Mouse (Mus musculus) forebrain, embryonic 16.5 days (tissue): ENCODE measurements around the gene Cblb. TPM values are rescaled to one million over a fixed set of nuclear protein-coding genes. Genes with fewer than 3 reads are reported as not detected.

ENCODE experiments used
- ATAC-seq: fragments of 200-750 bp; cut with Nextera tagmentation; 2 replicates; pipeline ENCODE4 v1.8.0; 2017; ENCODE audit warnings: mild to moderate bottlenecking, moderate library complexity
- H3K27ac ChIP-seq: fragments of 300-500 bp; sonication (generic); 2 replicates; pipeline ENCODE4 v1.5.1; 2014; ENCODE audit warnings: low read length, control low read depth
- H3K27me3 ChIP-seq: fragments of 300-500 bp; sonication (generic); replicated peaks from 2 replicates; pipeline ENCODE4 v1.6.1; 2014; ENCODE audit warnings: low read length; ENCODE audit not compliant: control insufficient read depth, insufficient read depth
- H3K36me3 ChIP-seq: fragments of 300-500 bp; sonication (generic); 2 replicates; pipeline ENCODE4 v1.6.1; 2014; ENCODE audit not compliant: control insufficient read depth, insufficient read depth
- H3K4me1 ChIP-seq: fragments of 300-500 bp; sonication (generic); replicated peaks from 2 replicates; pipeline ENCODE4 v1.6.1; 2014; ENCODE audit warnings: low read length; ENCODE audit not compliant: control insufficient read depth, insufficient read depth
- H3K4me2 ChIP-seq: fragments of 300-500 bp; sonication (generic); 2 replicates; pipeline ENCODE4 v1.6.1; 2014; ENCODE audit warnings: mild to moderate bottlenecking, low read length, control low read depth
- H3K4me3 ChIP-seq: fragments of 300-500 bp; sonication (generic); replicated peaks from 2 replicates; pipeline ENCODE4 v1.5.1; 2014; ENCODE audit warnings: mild to moderate bottlenecking, low read length, control low read depth
- H3K9ac ChIP-seq: fragments of 300-500 bp; sonication (generic); replicated peaks from 2 replicates; pipeline ENCODE4 v1.6.1; 2014; ENCODE audit warnings: low read depth, low read length, control low read depth
- H3K9me3 ChIP-seq: fragments of 300-500 bp; sonication (generic); 2 replicates; pipeline ENCODE4 v1.6.1; 2016; ENCODE audit warnings: low read length; ENCODE audit not compliant: control insufficient read depth
- WGBS: fragments of 180-500 bp; shearing (Covaris S2); extraction: QIAGEN DNeasy Blood & Tissue Kit; methylation state at CpG from one replicate; pipeline ENCODE4 v1.1.7; 2014; 5-methylcytosine and 5-hydroxymethylcytosine counted together
- polyA plus RNA-seq: library from polyadenylated mRNA; unstranded; fragments of >200 nt; fragmentation: Nextera tagmentation; extraction: Ambion mirVana; gene quantifications from 2 replicates; pipeline ENCODE4 v1.2.1, GENCODE M21; 2015

The Cblb gene
- polyA plus RNA-seq, 1 experiment from 2014 or later, result 21.3 TPM

GRCm38 (mm10) chr16:52186731-52187130 is 155.7 kb downstream of the Cblb start:
- Histone ChIP-seq H3K36me3 (no peaks in the 10 kb centered on the region; the same call in none of the 2 replicates), H3K4me3 (no peak overlapping the region), H3K4me2 (no peak overlapping the region), H3K9me3 (no peaks in the 10 kb centered on the region), H3K4me1 (no peaks in the 10 kb centered on the region), H3K9ac (no peak overlapping the region), H3K27ac (no peak overlapping the region), H3K27me3 (no peaks in the 10 kb centered on the region)
- ATAC-seq, result no peak
- WGBS, result 61% methylated on average over 10 of the region's 10 CpGs

- Histone ChIP-seq H3K27ac (no peak overlapping the region), H3K27me3 (no peaks in the 10 kb centered on the region), H3K4me3 (no peak overlapping the region), H3K9me3 (no peaks in the 10 kb centered on the region), H3K36me3 (peaks cover under 1% of the 10 kb centered on the region), H3K4me1 (no peaks in the 10 kb centered on the region), H3K4me2 (no peak overlapping the region), H3K9ac (no peak overlapping the region)
- peak; percentile 65 for ATAC-seq
- WGBS, result 76% methylated on average over 1 of the region's 2 CpGs
Observed at GRCm38 (mm10) chr16:52189103-52189502, 158.1 kb downstream of the Cblb start.

GRCm38 (mm10) chr16:52190714-52191113 is 159.7 kb downstream of the Cblb start:
- no peaks in the 10 kb centered on the region for H3K27me3 ChIP-seq
- H3K4me1 ChIP-seq, result no peaks in the 10 kb centered on the region
- H3K27ac ChIP-seq, result no peak overlapping the region
- no peak overlapping the region for H3K4me2 ChIP-seq
- ATAC-seq, result no peak
- 84% methylated on average over 5 of the region's 5 CpGs for WGBS
- no peak overlapping the region for H3K4me3 ChIP-seq
- H3K36me3 ChIP-seq, result peaks cover 6% of the 10 kb centered on the region
- no peak overlapping the region for H3K9ac ChIP-seq
- H3K9me3 ChIP-seq, result no peaks in the 10 kb centered on the region

GRCm38 (mm10) chr16:52194040-52194439 is 163.0 kb downstream of the Cblb start:
- Histone ChIP-seq H3K4me2 (no peak overlapping the region), H3K27me3 (no peaks in the 10 kb centered on the region), H3K9me3 (no peaks in the 10 kb centered on the region), H3K4me1 (no peaks in the 10 kb centered on the region), H3K27ac (no peak overlapping the region), H3K36me3 (peaks cover 6% of the 10 kb centered on the region; the same call in 1 of the 2 replicates), H3K4me3 (no peak overlapping the region), H3K9ac (no peak overlapping the region)
- ATAC-seq, result no peak
- WGBS, result 78% methylated on average over 5 of the region's 5 CpGs

GRCm38 (mm10) chr16:52194866-52195265 is 163.8 kb downstream of the Cblb start:
- 89% methylated on average over 3 of the region's 3 CpGs for WGBS
- Histone ChIP-seq H3K4me1 (no peaks in the 10 kb centered on the region), H3K27ac (no peak overlapping the region), H3K9me3 (no peaks in the 10 kb centered on the region), H3K36me3 (peaks cover 6% of the 10 kb centered on the region; the same call in 1 of the 2 replicates), H3K27me3 (no peaks in the 10 kb centered on the region), H3K4me3 (no peak overlapping the region), H3K4me2 (no peak overlapping the region), H3K9ac (no peak overlapping the region)
- ATAC-seq, result no peak

GRCm38 (mm10) chr16:52200107-52200506 is 169.1 kb downstream of the Cblb start:
- WGBS, result 91% methylated on average over 7 of the region's 7 CpGs
- Histone ChIP-seq H3K4me2 (no peak overlapping the region), H3K36me3 (peaks cover 6% of the 10 kb centered on the region; the same call in 1 of the 2 replicates), H3K9ac (no peak overlapping the region), H3K27me3 (no peaks in the 10 kb centered on the region), H3K4me1 (no peaks in the 10 kb centered on the region), H3K9me3 (no peaks in the 10 kb centered on the region), H3K27ac (no peak overlapping the region), H3K4me3 (no peak overlapping the region)
- no peak for ATAC-seq

GRCm38 (mm10) chr16:52210844-52211606 is 180.0 kb downstream of the Cblb start:
- no peak overlapping the region for H3K4me3 ChIP-seq
- no peak overlapping the region for H3K9ac ChIP-seq
- no peaks in the 10 kb centered on the region for H3K9me3 ChIP-seq
- H3K36me3 ChIP-seq, result 0 out of 2 replicates have a peak, but pooled peaks cover 2% of the 10 kb centered on the region
- no peaks in the 10 kb centered on the region for H3K4me1 ChIP-seq
- H3K27me3 ChIP-seq, result no peaks in the 10 kb centered on the region
- ATAC-seq, result no peak
- WGBS, result 71% methylated on average over 8 of the region's 8 CpGs
- H3K27ac ChIP-seq, result no peak overlapping the region
- no peak overlapping the region for H3K4me2 ChIP-seq

GRCm38 (mm10) chr16:52219069-52219468 is 188.0 kb downstream of the Cblb start:
- Histone ChIP-seq H3K9ac (no peak overlapping the region), H3K4me3 (no peak overlapping the region), H3K9me3 (no peaks in the 10 kb centered on the region), H3K4me1 (no peaks in the 10 kb centered on the region), H3K4me2 (no peak overlapping the region), H3K27ac (no peak overlapping the region), H3K36me3 (no peaks in the 10 kb centered on the region), H3K27me3 (no peaks in the 10 kb centered on the region)
- ATAC-seq, result no peak
- WGBS, result 18% methylated on average over 2 of the region's 2 CpGs

GRCm38 (mm10) chr16:52222896-52223295 is 191.9 kb downstream of the Cblb start:
- no peak overlapping the region for H3K4me3 ChIP-seq
- H3K4me1 ChIP-seq, result no peaks in the 10 kb centered on the region
- no peak overlapping the region for H3K4me2 ChIP-seq
- no peak overlapping the region for H3K9ac ChIP-seq
- H3K9me3 ChIP-seq, result no peaks in the 10 kb centered on the region
- H3K27ac ChIP-seq, result no peak overlapping the region
- 87% methylated on average over 4 of the region's 4 CpGs for WGBS
- H3K36me3 ChIP-seq, result no peaks in the 10 kb centered on the region
- no peak for ATAC-seq
- no peaks in the 10 kb centered on the region for H3K27me3 ChIP-seq
